Mouse (Mus musculus) lung, postnatal 10 days (tissue): ENCODE results near the gene Gm26938.
A peak's percentile ranks its signal among the peaks of the same experiment; 100 is the strongest.

Experiments used
- DNase-seq: peaks from one replicate; pipeline ENCODE4 v3.0.0; 2021

The Gm26938 gene

DNA sequence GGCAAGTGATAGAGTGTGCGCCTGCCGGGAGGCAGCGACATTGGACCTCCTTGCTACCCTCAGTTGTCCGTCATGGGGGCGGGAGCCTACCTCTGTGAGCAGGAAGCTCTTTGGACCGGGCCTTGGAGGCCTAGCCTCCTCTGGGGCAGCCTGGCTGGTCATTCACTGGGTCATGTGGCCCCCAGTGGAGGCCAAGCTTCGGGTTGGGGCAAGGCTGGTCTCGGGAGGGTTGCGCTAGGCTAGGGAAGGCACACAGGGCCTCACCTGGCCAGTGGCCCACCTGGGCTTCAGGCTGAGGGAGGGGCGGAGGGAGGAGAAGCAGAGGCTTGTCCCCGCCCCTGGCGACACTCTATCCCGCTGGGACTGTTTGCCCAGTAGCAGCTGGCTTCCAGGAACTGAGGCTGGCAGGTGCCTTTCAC lies 12.2 kb downstream of the Gm26938 start:
- DNase-seq: peak; percentile 79

- DNase-seq: no peak
Observed at GRCm38 (mm10) chr5:139813126-139813490, 13.1 kb downstream of the Gm26938 start.

DNA sequence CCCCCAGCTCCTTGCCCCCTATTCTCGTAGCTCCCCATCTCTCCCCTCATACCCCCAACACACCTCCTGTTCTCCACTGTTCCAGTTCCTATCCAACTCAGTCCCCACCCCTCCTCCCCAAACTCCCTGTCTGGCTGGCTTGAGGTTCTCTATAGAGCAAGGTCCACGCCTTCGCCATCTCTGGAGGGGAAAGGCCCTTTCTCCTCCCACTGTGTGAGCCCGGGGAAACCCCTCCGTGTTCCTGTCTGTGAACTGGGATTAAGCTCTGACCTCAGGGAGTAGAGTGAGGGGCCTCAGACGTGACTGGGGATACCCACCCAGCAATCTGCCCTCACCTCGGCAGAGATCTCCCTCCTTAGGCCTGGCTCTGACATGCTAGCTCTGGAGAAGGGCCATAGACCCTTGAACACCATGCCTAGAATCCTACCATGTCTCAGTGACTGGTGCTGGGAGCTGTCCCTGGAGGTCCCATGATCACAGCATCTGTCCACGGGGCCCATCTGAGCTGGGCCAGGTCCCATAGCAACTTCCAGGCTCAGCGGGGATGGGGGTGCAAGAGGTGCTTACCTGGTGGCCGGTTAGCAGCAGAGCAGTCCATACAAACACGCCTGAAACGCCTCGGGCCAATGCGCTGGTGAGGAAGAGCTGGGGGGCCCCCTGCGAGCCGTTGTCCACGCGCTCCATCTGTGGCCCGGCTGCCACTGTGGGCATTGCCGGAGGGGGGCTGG lies 13.6 kb downstream of the Gm26938 start:
- no peak for DNase-seq

GRCm38 (mm10) chr5:139811677-139812397 lies 14.4 kb downstream of the Gm26938 start:
- no peak for DNase-seq

DNA sequence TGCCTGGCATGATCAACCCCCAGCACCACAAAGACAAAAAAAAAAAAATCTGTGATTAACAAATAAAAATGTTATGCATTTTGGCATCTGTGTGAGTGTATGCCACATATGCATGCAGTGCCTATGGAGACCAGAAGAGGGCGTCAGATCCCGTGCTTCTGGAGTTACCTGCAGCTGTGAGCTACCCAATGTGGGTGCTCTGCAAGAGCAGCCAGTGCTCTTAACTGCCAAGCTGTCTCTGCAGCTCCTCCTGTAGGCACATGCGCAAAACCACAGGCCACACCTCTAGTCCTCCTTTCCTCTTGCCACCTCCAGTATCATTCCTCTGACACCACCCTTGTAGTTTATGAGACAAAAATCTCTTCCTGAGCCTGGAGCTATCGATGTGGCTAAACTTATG lies 16.8 kb downstream of the Gm26938 start:
- DNase-seq: no peak

- DNase-seq: no peak
Observed at GRCm38 (mm10) chr5:139805924-139806323, 20.3 kb downstream of the Gm26938 start.

- no peak for DNase-seq
Observed at GRCm38 (mm10) chr5:139804573-139805111, 21.6 kb downstream of the Gm26938 start.

- DNase-seq: no peak
Observed at GRCm38 (mm10) chr5:139804107-139804551, 22.1 kb downstream of the Gm26938 start.

- DNase-seq: peak; percentile 85
Observed at GRCm38 (mm10) chr5:139803601-139804102, 22.6 kb downstream of the Gm26938 start.

- DNase-seq: no peak
Observed at GRCm38 (mm10) chr5:139803165-139803564, 23.0 kb downstream of the Gm26938 start.

DNA sequence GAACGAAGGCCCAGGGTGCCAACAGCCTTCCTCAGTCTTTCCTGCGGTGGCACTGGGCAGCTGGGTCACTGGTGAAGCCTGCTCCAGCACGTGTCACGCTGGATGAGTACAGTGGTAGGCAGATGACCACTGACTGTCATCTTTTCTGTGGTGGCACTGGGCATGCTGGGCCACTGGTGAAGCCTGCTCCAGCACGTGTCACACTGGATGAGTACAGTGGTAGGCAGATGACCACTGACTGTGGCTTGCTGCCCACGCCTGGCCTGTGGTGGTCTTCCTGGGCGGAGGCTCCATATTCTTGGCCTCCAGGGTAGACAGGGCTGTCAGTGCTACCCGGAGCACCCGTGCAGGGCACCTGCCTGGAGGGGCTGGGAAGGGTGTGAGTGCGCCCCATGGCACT lies 24.3 kb downstream of the Gm26938 start:
- no peak for DNase-seq

DNA sequence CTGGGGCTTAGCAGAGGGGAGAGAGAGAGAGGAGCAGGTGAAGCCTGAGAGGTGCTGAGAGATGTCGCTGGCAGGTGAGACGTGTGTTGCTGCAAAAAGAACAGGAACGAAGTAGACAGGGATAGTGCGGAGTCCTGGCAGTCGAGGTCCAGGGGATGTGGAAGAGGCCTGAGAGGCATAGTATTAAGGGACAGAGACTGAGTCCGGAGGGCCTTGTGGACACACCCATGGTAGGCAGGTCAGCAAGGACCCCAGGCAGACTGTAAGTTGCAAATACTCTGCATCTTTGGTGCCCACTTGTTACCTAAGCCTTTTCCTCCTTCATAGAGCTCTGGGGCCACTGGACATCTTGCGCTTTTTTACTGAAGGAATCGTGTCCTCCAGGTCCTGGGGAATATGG lies 25.0 kb downstream of the Gm26938 start:
- DNase-seq: no peak

GRCm38 (mm10) chr5:139799801-139800590 lies 26.2 kb downstream of the Gm26938 start:
- DNase-seq: no peak

GRCm38 (mm10) chr5:139799041-139799440 lies 27.2 kb downstream of the Gm26938 start:
- DNase-seq: no peak

DNA sequence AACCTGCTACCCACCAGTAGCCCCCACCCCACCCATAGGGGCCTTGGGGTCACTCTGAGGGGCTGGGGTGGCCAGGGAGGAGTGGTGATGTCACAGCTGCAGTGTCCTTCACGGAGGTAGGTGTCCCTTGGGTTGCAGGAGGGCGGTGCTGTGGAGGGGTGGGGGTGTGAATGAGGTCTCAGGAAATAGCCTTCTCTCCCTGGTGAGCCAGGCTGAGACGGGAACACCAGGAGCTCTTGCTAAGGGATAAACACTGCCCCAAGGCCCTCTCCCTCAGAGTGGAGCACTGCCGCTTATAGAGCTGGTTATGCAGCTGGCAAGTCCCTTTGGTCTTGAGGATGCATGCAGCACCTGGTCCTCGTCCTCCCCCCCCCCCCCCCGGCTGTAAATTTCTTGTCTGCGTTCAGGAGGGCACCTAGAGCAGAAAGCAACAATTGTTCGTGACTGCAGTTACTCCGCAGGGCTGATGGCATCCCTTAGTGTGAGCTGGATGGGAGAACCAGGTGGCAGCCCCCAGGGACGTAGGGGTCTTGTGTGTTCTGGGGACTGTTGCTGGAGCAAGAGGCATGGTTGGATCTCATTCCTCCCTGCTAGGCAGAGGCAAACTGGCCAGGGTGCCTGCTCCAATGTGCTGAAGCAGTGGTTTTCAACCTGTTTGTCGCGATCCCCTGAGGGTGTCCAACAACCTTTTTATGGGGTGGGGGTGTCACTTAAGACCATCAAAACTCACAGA lies 27.9 kb downstream of the Gm26938 start:
- DNase-seq: no peak

- peak; percentile 94 for DNase-seq
Observed at GRCm38 (mm10) chr5:139797473-139798167, 28.6 kb downstream of the Gm26938 start.

DNA sequence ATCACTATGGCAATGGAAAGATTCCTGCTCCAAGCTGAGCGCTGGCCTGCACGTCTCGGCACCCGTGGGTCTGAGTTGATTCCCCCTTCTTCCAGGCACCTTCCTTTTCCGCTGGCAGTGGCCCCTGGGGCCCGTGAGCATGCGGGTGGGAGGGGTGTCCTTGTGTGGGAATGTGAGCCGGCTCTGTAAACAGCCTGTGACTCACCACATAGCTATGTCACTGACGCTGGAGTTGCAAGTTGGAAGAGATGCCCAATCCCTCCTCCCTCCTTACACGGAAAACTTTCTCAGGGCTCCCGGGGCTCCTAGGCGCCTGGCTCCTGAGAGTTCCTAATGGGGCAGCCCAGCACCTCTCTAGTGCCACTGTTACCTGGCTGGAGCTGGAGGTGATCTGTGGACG lies 29.3 kb downstream of the Gm26938 start:
- peak; percentile 96 for DNase-seq

DNA sequence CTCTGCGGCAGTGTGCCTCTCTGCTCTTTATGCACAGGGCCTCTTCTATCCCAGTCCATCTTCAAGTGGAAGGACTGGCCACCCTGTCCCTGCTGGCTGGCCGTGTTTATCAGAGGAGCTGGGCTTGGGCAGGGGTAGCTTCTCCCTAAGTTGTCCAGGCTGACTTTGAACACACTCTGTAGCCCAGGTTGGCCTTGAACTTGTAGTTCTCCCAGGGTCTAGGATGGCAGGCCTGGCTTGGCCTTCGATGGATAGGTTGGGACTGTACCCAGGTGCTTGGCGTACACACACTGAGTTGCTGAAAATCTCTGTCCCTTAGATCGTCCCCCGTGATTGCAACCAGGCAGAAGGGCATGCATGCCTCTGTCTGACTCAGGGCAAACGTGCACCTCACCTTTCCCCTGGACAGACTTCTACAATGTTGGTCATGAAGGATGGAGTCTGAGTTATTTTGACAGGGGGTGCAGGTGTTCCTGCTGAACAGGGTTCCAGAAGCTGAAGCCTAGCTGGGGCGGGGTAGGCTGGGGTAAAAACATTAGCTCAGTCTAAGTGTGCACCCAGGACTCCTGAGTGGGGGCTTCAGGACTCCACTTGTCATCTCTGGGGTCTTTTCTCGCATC lies 30.1 kb downstream of the Gm26938 start:
- no peak for DNase-seq

- DNase-seq: peak; percentile 31
Observed at GRCm38 (mm10) chr5:139794938-139795337, 31.3 kb downstream of the Gm26938 start.

DNA sequence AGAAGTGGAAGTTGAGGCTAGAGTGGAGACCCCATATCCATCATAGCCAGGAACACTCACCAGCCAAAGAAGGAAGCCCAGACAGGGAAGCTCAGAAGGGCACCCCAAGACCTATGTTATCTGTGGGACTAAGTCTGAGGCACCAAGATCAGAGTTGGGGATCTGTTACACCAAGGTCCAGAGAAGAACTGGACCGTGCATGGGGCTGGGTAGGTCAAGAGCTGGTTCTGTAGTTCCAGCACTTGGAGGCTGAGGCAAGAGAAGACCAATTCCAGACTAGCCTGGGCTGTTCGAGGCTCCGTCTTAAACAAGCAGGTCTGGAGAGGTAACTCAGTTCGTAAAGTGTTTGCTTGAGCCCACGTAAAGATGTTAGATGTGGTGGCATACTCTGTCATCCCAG lies 32.1 kb downstream of the Gm26938 start:
- no peak for DNase-seq
